Mouse (Mus musculus): ENCODE results near the gene Map7d1.
"Not testable (repeated sequence)": the region's sequence is repeated elsewhere in the genome, so short reads cannot be mapped to it uniquely, and the experiment has no call there.

Map7d1 gene

DNA sequence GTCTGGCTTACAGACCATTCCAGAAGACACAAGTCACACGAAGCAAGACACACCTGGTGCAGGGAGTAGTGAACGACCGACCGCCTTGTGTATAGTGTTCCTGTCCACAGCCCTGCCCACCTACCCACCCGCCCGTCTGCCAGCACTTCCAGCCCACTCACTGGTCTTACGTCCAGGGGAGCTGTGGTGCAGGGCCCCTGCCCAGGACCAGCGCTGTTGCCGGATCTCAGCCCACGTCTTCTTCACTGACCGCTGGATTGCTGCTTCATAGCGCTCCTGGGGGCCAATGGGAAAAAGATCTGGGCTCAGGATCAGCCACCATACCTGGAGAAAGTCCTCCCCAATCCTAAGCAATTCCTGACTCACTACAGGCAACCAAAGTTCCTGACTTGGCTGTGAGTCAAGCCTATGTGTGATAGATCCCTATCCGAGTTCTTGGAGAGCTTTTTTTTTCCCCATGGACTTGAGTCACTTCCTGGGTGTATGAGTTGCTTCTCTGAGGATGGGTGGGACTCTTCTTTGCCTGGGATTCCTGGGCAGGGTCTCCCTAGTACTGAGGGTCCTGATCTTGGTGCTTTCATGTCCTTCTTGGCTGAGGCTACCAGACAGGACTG is 16.2 kb downstream of the Map7d1 start:
- no peak for DNase-seq (ENCODE audit: low spot score)

DNA sequence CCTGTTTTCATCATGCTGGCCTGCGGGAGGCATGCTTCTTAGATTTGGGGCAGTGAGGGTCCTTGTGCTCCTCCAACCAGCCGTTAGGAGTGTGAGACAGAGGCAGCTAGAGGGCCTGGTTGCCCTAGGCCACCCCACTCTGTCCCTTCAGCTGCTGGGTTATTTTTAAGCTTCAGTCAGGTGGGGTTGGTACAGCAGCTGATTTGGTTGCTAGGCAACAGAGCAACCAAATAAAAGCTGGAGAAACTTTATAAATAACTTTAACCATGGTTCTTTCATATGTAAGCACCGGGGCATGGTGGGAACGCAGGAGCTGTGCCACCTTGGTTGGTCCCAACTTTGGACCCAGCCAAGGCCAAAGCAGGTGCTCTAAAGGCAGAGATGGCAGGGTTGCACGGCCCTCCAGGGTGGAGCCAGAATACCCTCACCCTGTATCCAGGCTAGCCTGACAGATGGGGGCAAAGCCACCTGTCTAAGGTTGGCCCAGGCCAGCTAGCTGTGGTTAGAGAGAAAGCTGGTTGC is 18.4 kb downstream of the Map7d1 start:
- DNase-seq (ENCODE audit: low spot score) = no peak

DNA sequence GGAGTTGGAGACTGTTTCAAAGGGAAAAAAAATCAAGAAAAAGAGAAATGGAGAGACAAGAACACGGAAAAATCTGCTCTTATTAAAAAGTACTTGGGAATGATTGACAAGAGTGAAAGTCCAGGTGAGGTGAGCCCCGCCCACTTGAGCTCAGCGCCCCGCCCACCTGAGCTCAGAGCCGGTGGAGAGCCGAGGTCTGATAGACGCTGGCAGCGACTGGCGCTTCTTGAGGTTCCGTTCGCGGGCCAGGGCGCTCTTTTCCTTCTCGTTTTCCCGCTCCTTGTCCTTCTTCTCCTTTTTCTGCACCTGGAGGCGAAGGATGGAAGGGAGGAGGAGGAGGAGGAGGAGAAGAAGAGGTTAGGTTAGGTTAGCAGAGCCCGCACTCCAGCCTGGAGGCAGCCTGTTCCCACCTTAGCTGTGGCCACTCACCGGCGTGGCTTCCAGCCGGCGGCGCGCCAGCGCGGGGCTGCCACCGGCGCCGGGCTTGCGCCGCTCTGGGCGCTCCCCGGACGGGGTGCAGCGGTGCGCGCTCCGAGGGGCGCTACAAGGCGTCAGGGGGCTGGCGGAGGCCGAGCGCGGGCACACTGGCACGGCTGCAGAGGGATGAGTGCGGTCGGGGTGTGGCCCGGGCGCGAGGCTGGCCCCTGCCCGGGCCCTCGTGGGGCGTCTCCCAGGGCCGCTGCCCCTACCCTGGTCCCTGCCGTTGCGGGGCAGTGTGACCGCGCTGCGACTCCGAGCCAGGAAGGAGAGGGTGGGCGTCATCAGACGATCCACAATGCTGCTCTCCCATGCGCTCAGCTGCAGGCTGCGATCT is 19.5 kb downstream of the Map7d1 start:
- no peak for DNase-seq (ENCODE audit: low spot score)

DNA sequence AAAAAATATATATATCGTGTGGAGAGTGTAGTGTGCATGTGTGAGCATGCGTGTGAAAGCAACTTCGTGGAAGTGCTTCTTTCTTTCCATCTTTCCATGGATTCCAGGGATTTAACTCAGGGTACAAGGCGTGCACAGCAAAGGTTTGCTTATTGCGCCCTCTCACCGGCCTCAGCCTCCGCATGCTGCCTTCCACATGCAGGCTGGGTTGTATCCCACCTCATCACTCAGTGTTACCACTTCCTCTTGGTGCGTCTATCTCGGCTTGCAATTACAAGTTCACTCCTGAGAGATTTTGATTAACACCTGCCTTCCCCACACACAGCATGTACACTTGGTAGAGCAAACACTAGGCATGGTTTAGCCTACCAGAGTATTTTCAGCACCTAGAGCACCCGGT is 21.0 kb downstream of the Map7d1 start:
- no peak for DNase-seq (ENCODE audit: low spot score)

DNA sequence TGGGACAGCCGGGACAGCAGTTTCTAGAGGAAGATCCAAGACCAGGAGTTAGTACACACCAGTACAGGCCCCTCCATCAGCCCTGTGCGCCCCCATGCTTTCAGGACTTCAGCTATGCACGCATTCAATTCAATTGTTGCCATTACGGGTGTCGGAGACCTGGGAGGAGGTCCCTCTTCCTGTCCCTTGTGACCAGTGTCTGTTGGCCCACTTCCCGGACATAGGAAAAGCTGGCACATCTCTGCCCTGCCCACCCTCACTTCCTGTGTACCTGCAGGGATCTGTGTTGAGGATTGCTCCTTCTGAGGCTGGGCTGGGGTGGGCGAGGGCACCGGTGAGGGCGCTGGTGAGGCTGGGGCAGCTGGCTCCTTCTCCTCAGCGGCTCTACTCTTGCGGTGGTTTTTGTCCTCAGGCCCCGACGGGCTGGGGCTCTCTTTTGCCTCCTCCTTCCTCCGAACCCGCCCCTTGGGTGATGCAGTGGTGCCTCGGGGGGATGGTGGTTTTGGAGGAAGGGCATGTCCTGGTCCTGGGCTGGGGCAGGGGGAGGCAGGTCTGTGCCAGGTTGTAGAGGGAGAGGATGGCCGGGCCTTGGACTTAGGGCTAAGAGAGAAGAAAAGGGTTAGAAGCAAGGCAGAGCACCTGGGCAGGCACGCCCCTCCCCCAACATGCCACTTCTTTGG is 21.5 kb downstream of the Map7d1 start:
- DNase-seq (ENCODE audit: low spot score) = no peak

DNA sequence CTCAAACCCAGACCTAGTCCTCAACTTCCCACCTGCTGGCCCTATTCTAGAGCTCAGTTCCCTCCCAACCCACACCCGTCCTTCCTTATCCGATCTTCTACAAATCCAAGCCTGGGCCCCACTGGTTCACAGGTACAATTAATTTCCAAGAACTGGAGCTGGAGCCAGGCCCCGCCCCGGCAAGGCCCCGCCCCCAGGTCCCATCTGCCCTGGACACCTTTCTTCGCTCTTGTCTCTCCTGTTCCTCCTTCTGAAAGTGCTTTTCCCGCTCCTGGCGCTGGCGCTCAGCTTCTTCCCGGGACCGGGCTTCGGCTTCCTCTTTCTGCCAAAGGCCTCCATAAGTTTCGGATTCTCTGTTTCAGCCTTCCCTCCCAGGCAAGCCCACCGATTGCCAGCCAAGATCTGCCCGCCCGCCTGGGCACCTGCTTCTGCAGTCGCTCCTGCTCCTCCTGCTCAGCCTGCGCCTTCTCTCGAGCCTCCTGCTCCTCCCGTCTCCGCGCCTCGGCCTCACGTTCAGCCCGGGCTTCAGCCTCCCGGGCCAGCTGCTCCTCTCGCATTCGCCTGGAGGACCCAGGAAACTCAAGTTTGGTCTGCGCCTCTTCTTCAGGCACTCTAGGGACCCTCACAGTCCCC is 22.4 kb downstream of the Map7d1 start:
- DNase-seq (ENCODE audit: low spot score) = no peak

DNA sequence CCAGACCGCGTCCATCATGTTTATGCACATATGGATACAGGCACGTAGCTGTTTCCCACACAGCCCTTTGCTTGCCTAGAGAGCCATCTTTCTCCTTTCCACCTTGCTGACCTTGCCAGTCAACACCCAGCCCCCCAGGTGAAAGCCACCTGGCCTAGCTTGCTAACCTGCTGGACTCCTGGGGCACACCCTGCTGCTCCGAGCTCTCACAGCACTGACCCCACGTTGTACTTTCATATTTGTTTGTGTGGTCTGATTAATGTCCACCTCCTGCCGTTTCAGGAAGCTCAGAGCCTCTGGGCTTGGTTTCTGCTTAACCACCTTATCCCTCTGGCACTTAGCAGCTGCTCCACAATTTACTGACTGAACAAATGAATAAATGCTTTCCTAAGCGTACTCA is 26.2 kb downstream of the Map7d1 start:
- DNase-seq (ENCODE audit: low spot score) = no peak

DNA sequence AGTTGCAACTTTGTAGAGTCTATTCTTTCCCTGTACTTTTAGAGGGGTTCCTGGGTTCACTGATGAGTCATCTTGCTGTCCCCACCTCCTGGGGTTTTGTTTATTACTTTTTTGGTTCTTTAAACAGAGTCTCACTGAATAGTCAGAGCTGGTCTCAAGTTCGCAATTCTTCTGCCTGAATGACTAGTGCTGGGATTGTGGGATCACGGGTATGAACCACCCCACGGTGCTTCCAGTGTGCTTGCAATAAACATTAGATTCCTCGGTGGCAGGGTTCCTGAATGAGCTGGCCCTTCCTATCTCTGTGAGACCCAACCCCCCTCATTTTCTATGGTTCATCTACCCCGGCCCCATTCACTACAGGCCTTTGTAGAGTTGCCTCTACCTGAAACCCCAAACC is 28.0 kb downstream of the Map7d1 start:
- no peak for DNase-seq (ENCODE audit: low spot score)

DNA sequence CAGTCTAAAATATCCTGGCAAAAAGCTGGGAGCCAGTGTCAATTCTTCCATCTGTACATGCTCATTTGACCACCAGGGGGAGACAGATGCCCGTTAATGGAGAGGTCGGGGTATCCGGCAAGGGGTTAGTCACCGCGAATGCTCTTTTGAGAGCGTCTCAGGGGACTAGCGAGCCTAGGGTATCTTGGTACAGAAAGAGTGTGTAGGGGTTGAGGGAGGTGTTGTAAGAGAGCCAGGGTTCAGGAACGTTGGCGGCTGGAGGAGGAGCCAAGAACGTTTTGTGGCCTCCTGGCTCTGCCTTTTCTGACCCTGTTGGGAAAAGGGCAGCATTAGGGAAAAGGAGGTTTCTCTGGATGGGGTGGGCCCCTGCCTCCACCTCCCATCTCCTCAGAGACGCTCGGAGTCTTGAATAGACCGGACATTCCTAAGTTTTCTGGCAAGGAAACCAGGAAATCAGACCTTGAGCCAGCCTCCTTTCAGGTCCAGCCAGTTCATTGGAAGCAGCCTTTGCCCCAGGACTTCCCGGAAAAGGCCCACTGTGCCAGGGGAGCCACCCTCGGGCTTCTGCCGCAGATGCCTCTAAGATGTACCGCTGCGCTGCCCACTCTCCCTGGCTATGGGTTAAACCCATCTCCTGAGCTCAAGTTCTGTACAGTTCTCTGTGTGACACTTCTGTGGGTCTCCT is 28.9 kb downstream of the Map7d1 start:
- peak; percentile 69 for DNase-seq (ENCODE audit: low spot score)

DNA sequence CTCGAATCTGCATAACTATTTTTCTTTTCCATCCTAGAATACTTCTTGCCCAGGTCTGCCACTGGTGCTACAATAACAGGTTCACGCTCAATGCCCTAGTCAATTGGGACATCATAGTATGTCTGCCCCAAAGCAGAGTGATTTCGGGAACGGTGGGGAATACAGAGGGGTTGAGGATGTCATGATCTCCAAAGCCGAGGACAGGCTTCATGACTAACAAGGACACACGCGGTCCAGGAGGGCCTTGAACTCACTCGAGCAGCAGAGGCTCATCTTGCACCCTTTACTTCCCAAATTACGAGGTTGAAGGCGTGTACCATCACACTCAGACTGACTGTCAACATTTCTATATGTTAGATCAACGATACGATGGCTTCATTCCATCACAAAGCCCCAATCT is 29.5 kb downstream of the Map7d1 start:
- DNase-seq (ENCODE audit: low spot score) = no peak

DNA sequence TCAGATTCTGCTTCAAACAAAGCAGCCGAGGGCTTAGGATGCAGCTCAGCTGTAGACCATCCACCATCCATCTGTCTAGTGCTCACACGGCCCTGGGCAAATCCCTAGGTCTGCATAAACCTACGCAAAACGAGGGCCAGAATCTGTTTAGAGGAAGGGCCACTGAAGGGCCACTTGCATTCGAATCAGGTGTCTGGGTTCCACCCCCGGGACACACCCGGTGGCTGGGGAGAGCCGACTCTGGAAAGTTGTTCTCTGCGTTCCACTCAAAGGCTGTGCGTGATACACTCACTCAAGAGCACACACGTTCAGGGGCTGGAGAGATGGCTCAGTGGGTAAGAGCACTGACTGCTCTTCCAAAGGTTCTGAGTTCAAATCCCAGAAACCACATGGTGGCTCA is 33.5 kb downstream of the Map7d1 start:
- no peak for DNase-seq (ENCODE audit: low spot score)

DNA sequence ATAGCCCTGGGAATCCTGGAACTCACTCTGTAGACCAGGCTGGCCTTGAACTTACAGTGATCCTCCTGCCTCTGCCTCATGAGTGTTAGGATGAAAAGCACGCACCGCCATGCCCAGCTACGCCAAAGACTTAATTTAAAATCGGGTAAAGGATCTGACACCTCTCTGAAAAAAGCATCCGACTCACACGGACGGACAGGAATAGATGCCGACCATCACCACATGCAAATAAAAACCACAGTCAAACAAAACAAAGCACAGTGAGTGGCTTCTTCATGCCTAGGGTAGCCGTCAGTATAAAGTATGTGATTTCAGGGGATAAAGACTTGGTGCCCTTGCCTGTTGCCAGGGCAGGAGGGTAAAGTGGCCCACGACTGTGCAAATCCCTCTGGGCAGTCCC is 36.1 kb downstream of the Map7d1 start:
- no peak for DNase-seq (ENCODE audit: low spot score)

DNA sequence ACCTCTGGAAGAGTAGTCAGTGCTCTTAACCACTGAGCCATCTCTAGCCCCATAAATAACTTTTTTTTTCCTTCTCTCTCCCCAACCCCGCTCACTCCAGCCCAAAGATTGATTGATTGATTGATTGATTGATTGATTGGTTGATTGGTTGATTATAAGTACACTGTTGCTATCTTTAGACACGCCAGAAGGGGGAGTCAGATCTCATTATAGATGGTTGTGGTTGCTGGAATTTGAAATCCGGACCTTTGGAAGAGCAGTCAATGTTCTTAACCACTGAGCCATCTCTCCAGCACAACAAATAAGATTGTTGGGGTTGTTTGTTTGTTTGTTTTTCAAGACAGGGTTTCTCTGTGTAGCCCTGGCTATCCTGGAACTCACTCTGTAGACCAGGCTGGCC is 36.6 kb downstream of the Map7d1 start:
- not testable (repeated sequence) for DNase-seq (ENCODE audit: low spot score)

DNA sequence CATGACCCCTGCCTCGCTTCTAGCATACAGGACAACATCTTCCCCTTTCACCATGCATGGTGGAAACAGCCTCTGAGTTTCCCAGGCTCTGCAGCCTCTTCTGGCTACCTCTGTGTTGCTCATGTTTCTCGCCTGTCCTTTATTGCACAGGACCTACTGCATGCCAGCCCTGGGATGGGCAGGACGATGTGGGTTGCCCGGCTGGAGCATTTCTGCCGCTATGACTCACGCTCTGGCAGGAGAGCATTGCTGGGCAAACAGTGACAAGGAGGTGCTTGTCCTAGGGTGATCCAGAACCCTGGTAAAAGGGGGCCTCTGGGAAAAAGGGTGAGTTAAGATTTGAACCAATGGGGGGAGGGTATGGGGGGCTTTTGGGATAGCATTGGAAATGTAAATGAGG is 38.4 kb downstream of the Map7d1 start:
- no peak for DNase-seq (ENCODE audit: low spot score)

DNA sequence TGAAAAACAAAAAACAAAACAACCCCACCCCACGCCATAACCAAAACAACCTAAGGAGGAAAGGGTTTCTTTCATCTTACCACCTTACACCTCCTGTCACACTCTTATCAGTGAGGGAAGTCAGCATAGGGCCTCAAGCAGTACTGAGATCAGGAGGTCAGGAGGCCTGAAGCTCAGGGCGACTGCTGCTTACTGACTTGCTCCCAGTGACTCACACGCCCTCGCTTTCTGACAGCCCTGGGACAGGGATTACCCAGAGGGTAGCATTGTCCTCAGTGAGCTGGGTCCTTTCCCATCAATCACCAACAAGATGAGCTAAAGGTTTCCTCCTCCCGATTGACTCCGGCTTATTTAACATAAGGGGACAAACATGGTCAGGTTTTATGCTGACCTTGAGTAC is 49.1 kb downstream of the Map7d1 start:
- DNase-seq (ENCODE audit: low spot score) = no peak

DNA sequence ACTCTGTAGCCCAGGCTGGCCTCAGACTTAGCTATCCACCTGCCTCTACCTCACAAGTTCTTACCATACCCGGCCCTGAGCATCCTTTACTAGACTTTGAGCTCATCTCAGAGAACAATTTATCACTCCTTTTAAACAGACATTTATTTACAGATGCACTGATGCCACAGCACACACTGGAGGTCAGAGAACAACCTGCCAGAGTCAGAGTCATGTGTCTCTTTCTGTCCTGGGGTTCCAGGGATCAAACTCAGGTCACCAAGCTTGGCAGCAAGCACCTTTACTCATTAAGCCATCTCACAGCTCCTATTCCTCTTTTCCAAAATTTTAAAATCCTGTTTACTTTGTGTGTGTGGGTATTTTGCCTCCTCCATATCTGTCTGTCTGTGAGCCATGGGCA is 50.8 kb downstream of the Map7d1 start:
- DNase-seq (ENCODE audit: low spot score) = no peak

DNA sequence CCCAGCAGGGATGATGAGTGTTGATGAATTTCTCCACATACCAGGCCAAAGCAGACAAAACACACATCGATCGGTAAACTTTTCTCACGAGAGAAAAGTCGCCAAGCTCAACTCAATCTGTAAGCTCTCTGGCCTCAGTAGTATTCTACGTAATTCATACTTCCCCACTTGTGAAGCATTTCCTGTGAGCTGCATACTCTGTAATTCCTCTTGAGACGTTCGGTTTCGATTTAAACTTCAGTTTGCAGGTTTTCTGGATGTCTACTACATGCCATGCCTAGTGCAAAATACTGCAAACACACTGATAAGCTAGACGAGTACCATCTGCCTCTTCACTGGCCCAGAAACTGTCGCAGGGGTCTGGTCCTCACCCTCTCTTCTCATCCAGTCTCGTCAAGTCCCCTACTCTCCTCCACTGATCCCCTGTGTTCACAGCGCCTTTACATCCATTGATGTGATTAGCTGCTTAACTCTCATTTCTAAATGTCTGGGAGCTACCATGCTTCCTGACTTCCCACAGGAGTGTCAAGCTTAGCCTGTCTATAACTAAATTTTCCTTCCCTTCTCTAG is 51.4 kb downstream of the Map7d1 start:
- no peak for DNase-seq (ENCODE audit: low spot score)

DNA sequence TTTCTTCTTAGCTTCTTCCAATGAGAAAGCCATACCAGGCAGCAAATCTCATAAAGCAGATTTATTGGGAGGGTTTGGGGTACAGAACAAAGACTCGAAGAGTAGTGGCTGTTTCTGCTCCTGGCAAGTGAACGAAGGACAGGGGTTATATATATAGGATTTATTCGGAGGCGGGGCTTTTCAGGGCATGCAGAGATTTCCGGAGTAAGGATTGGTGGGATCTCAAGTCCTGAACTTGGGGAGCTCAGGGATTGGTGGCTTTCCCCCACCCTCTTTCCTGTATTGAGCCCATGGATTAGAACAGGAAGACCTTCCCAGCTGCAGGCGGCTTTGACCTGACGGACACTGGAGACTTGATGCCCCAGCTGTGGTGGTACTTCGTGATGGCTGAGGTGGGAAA is 52.1 kb downstream of the Map7d1 start:
- DNase-seq (ENCODE audit: low spot score) = no peak

DNA sequence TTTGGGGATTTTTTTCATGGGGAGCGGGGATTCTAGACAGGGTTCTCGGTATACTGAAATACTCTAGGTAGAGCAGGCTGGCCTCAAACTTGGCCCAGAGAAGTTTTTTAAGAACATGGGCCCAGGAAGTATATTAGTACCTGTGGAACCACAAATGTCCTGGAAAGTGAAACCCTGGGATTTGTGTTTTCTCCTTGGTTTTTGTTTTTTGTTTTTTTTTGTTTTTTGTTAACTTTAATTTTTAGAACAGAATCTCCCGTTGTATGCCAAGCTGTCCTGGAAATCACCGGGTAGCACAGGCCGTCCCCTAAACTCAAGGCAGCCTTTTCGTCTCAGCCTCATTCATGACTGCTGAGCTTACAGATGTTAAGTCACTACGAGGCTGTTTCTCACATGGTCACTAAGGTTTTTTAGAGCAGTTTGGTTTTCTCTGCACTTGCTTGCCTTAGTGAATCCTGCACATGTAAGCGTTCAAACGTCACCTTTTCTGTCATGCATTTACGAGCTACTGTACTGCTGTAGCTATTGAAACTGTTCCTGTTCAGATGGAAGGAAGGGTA is 52.7 kb downstream of the Map7d1 start:
- DNase-seq (ENCODE audit: low spot score) = no peak

DNA sequence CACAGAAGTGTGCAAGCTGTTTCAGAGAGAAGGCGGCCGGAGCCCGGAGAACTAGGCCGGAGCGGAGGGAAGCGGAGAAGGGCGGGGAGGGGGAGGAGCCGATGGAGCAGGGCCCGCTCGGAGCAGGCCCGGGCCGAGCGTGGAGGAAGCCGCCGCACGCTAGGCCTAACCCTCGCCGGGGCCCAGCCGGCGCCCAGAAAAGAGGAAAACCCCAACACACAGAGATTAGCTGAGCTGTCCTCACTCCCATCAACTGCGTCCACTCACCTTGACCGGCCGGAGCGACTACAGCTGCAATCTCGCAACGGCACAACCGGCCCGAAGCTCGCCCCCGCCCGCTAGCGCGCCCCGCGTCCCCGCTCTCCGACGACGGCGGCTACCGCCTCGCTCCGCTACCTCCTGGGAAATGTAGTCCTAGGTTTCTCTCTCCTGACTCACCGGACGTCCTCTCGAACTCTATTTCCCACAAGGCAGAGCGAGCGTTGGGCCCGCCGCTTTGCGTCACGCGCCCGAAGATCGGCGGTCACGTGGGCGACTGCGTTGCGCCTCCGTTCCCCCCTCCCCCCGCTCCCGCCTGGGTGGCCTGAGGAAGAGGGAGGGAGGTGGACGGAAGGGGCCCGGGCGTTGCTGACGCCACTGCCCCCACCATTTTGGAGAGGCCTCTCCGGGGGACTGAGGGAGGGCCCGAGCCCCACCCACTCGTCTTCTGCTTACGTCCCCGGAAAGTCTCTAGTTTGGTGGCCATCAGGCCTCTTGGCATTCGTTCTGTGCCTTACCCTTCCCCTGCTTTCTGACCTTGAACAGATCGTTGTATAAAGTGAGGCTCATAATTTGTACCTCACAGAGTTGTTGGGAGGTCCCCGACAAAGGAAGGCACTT is 53.6 kb downstream of the Map7d1 start, which contains the start of gene Thrap3:
Thrap3 (minus strand) TSS at position 458 of the 879 bp plus-strand sequence.
- DNase-seq (ENCODE audit: low spot score) = peak; percentile 93
